In the genomic region with DNA sequence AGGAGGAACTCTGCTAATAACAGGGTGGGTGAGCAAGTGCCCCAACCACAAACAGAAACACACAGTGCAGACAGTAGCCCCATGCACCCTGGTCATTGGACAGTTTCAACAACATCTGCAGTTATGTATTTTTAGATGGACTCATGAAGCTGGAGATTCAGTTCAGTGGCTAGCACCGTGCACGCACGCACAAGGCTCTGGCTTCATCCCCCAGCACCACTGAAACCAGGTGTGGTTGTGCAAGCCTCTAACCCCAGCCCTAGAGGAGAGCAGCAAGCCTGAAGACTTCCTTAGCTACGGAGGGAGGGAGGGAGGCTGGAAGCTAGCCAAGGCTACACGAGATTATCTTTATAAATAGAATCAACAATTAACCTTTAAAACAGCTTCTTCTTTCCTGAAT, we compare ENCODE assay signal across 31 mouse cellular contexts. TPM values are rescaled to one million over a fixed set of nuclear protein-coding genes. Genes with fewer than 3 reads are reported as not detected.
DNase-seq lines count a peak whose midpoint lies in the region; ATAC-seq and TF ChIP-seq lines count a peak whose summit lies in the region.
"Had no signal": no experiment of that assay in that cellular context is flagged by ENCODE, and none has a peak within 500 bp of the region (broad histone marks: within the 10 kb centered on the region; RNA-seq: fewer than 3 reads in every experiment).

No protein-coding gene starts in this region.

- DNase-seq in liver, postnatal 0 days: no peak
- peak; percentile 73 to 77 for DNase-seq in B cell, adult 2 months
- no peak for DNase-seq in layer of hippocampus, adult 2 months (ENCODE audit: low spot score in 2 of 2)
- no peak for DNase-seq in kidney, postnatal 36 days
- no peak for DNase-seq in frontal cortex, postnatal 36 days (ENCODE audit: low spot score in 2 of 2)
- DNase-seq: adrenal gland, adult 2 months; cerebellum, adult 18-20 months; cerebellum, postnatal 25 days; embryo, embryonic 11 days; gastrocnemius, postnatal 36 days; heart, postnatal 36 days; kidney, adult 2 months; layer of hippocampus, postnatal 36 days; midbrain, embryonic 14.5 days; thymus, postnatal 14 days had no signal

- H3K4me2 ChIP-seq in liver, postnatal 0 days (ENCODE audit: low read depth, low read length): no peak overlapping the region
- no peak overlapping the region for H3K4me2 ChIP-seq in liver, embryonic 12.5 days
- H3K4me2 ChIP-seq: embryonic facial prominence, embryonic 13.5 days; forebrain, embryonic 12.5 days; hindbrain, embryonic 14.5 days; limb, embryonic 13.5 days; neural tube, embryonic 13.5 days had no signal

- ATAC-seq in liver, postnatal 0 days: peak; percentile 73
- ATAC-seq in liver, embryonic 12.5 days: no peak
- ATAC-seq in common myeloid progenitor, adult 5-6 weeks (replicated peaks; ENCODE audit: low read depth, poor library complexity, severe bottlenecking): peak; percentile 71
- peak; percentile 87 for ATAC-seq in neutrophil, adult 5-6 weeks (ENCODE audit: extremely low read depth, insufficient number of reproducible peaks, low FRiP score, poor library complexity, severe bottlenecking)
- ATAC-seq: CD4-positive, CD25-positive, alpha-beta regulatory T cell, adult 4 months; inflammation-experienced regulatory T-cells, adult 6 months; Patski had no signal

- H3K9ac ChIP-seq in liver, postnatal 0 days (replicated peaks): no peak overlapping the region
- H3K9ac ChIP-seq in liver, embryonic 12.5 days: no peak overlapping the region
- H3K9ac ChIP-seq: embryonic facial prominence, embryonic 13.5 days; forebrain, embryonic 12.5 days; hindbrain, embryonic 14.5 days; limb, embryonic 13.5 days; liver, embryonic 14.5 days; neural tube, embryonic 13.5 days had no signal

- peaks cover 2% of the 10 kb centered on the region; the same call in 1 of the 2 replicates for H3K4me1 ChIP-seq in liver, postnatal 0 days (ENCODE audit: insufficient read depth)
- no peaks in the 10 kb centered on the region for H3K4me1 ChIP-seq in liver, embryonic 12.5 days
- H3K4me1 ChIP-seq: embryonic facial prominence, embryonic 13.5 days; forebrain, embryonic 12.5 days; limb, embryonic 13.5 days; neural tube, embryonic 13.5 days had no signal

- no peak for TF ChIP-seq EP300 in liver, postnatal 0 days (IDR thresholded peaks at IDR 0.05; ENCODE audit: low read depth)

- H3K4me3 ChIP-seq in liver, postnatal 0 days (ENCODE audit: low read depth, low read length): no peak overlapping the region
- no peak overlapping the region for H3K4me3 ChIP-seq in liver, embryonic 12.5 days
- no peak overlapping the region for H3K4me3 ChIP-seq in layer of hippocampus, adult 2 months
- H3K4me3 ChIP-seq: embryonic facial prominence, embryonic 13.5 days; erythroblast, embryonic 14.5 days; forebrain, embryonic 12.5 days; heart, embryonic 10.5 days; limb, embryonic 13.5 days; myocyte; neural tube, embryonic 13.5 days had no signal

- H3K27me3 ChIP-seq in liver, postnatal 0 days (ENCODE audit: insufficient read depth, low read length): no peaks in the 10 kb centered on the region
- H3K27me3 ChIP-seq in liver, embryonic 12.5 days (replicated peaks): no peaks in the 10 kb centered on the region
- H3K27me3 ChIP-seq: embryonic facial prominence, embryonic 13.5 days; forebrain, embryonic 12.5 days; limb, embryonic 13.5 days; neural tube, embryonic 13.5 days; Patski had no signal

- TF ChIP-seq CTCF in liver, postnatal 0 days (IDR thresholded peaks at IDR 0.05; ENCODE audit: low read depth): no peak
- no peak for TF ChIP-seq CTCF in layer of hippocampus, adult 2 months (conservative IDR thresholded peaks at IDR 0.05)

- 37% methylated on average over 5 of the region's 5 CpGs for WGBS in liver, postnatal 0 days (ENCODE audit: insufficient replicate concordance)
- 54% methylated on average over 5 of the region's 5 CpGs for WGBS in liver, embryonic 12.5 days (ENCODE audit: insufficient replicate concordance)

- H3K36me3 ChIP-seq in liver, postnatal 0 days (replicated peaks; ENCODE audit: insufficient read depth, low read length): no peaks in the 10 kb centered on the region
- no peaks in the 10 kb centered on the region for H3K36me3 ChIP-seq in liver, embryonic 12.5 days
- H3K36me3 ChIP-seq: embryonic facial prominence, embryonic 13.5 days; forebrain, embryonic 12.5 days; heart, embryonic 10.5 days; limb, embryonic 13.5 days; neural tube, embryonic 13.5 days had no signal

- H3K9me3 ChIP-seq in liver, postnatal 0 days (ENCODE audit: low read length): no peaks in the 10 kb centered on the region
- H3K9me3 ChIP-seq in liver, embryonic 12.5 days (replicated peaks): no peaks in the 10 kb centered on the region
- H3K9me3 ChIP-seq: embryonic facial prominence, embryonic 13.5 days; forebrain, embryonic 12.5 days; heart, embryonic 10.5 days; limb, embryonic 13.5 days; neural tube, embryonic 13.5 days had no signal

- H3K27ac ChIP-seq in liver, postnatal 0 days (ENCODE audit: low read depth): no peak overlapping the region
- no peak overlapping the region for H3K27ac ChIP-seq in liver, embryonic 12.5 days
- H3K27ac ChIP-seq in layer of hippocampus, adult 2 months: no peak overlapping the region
- H3K27ac ChIP-seq: embryonic facial prominence, embryonic 13.5 days; forebrain, embryonic 12.5 days; heart, embryonic 10.5 days; hindbrain, embryonic 14.5 days; kidney, postnatal 0 days; limb, embryonic 13.5 days; liver, embryonic 14.5 days; neural tube, embryonic 13.5 days had no signal

RNA-seq across cellular contexts. Expression of a gene that starts 19.7 kb away (rescaled TPM):
- polyA plus RNA-seq in liver, postnatal 0 days (2015; fragmentation: Nextera tagmentation; extraction: Ambion mirVana): 0.22 and 0.24 TPM in 2 replicates
- polyA plus RNA-seq in liver, embryonic 12.5 days (2016; fragmentation: Nextera tagmentation; extraction: Ambion mirVana): 0.11 and 0.15 TPM in 2 replicates
- total RNA-seq in common myeloid progenitor, adult 5-6 weeks (2017): under 0.01 TPM in 1 of 2 replicates, not detected in the other
- 1.7 and 2.2 TPM in 2 replicates for total RNA-seq in neutrophil, adult 5-6 weeks (2017)
- total RNA-seq in layer of hippocampus, adult 2 months (2021): 10 to 100 TPM; 45.2 to 47.1 TPM

Comparison
In these comparisons a context has a peak if more than half of its experiments do, and no peak if none do; other contexts are left out.
1. DNase-seq: peak in B cell, adult 2 months (2 of 2); none in liver, postnatal 0 days (single experiment), layer of hippocampus, adult 2 months (0 of 2), kidney, postnatal 36 days (0 of 2) and frontal cortex, postnatal 36 days (0 of 2).
2. RNA of a gene that starts 19.7 kb away (total RNA-seq): 45.2 to 47.1 TPM in layer of hippocampus, adult 2 months; 1.7 to 2.2 TPM in neutrophil, adult 5-6 weeks and under 0.01 TPM in common myeloid progenitor, adult 5-6 weeks; every median in the first group is over 10 times any median in the second.